20 mouse cellular contexts compared by ENCODE assay signal in the genomic region with DNA sequence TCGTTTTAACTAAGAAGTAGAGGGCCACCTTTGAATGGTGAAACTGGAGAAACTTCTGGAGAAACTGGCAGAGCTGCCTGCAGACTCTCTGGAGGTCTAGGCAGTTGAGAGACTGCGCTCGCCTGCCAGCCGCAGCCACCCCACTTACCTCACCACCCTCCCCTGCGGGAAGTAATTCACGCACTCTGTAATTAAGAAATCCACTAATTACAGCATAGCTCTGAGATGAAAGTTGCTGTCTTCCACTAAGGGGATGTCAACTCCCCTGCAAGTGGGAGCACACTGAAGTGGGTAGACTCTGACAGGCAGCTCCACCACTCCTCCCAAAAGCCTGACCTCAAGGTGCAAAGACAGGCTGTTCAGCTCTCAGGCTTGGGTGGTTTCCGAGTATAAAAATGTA. TPM values are rescaled to one million over a fixed set of nuclear protein-coding genes. Genes with fewer than 3 reads are reported as not detected.
DNase-seq lines count a peak whose midpoint lies in the region; ATAC-seq lines count a peak whose summit lies in the region.
"Had no signal": no experiment of that assay in that cellular context is flagged by ENCODE, and none has a peak within 500 bp of the region (broad histone marks: within the 10 kb centered on the region; RNA-seq: fewer than 3 reads in every experiment).

No protein-coding gene starts in this region.

- DNase-seq in midbrain, embryonic 14.5 days, result peak; percentile 20
- no peak for DNase-seq in midbrain, embryonic 10.5 days (ENCODE audit: low spot score)
- DNase-seq in limb, embryonic 10.5 days (ENCODE audit: low spot score), result no peak
- DNase-seq in retina, postnatal 1 day, result no peak
- DNase-seq: adrenal gland, adult 2 months; adrenal gland, postnatal 25 days; cerebellum, adult 11 months; cerebellum, adult 8-10 months; cerebellum, postnatal 14 days; embryo, embryonic 11 days; gastrocnemius, postnatal 14 days had no signal

- H3K4me3 ChIP-seq in forebrain, embryonic 15.5 days, result no peak overlapping the region
- H3K4me3 ChIP-seq in forebrain, embryonic 12.5 days (replicated peaks), result no peak overlapping the region
- no peak overlapping the region for H3K4me3 ChIP-seq in midbrain, embryonic 14.5 days (replicated peaks; ENCODE audit: low read depth, low read length)
- no peak overlapping the region for H3K4me3 ChIP-seq in midbrain, embryonic 10.5 days
- H3K4me3 ChIP-seq in embryonic facial prominence, embryonic 15.5 days (replicated peaks), result no peak overlapping the region
- H3K4me3 ChIP-seq in limb, embryonic 10.5 days, result no peak overlapping the region
- H3K4me3 ChIP-seq in kidney, embryonic 16.5 days (ENCODE audit: low read length), result no peak overlapping the region
- H3K4me3 ChIP-seq: embryonic facial prominence, embryonic 12.5 days; heart, embryonic 12.5 days; hindbrain, embryonic 12.5 days; intestine, embryonic 15.5 days had no signal

- no peak overlapping the region for H3K9ac ChIP-seq in forebrain, embryonic 15.5 days (replicated peaks)
- H3K9ac ChIP-seq in forebrain, embryonic 12.5 days, result no peak overlapping the region
- H3K9ac ChIP-seq in midbrain, embryonic 14.5 days (replicated peaks; ENCODE audit: low read length), result no peak overlapping the region
- H3K9ac ChIP-seq in embryonic facial prominence, embryonic 15.5 days, result no peak overlapping the region
- H3K9ac ChIP-seq in kidney, embryonic 16.5 days (replicated peaks; ENCODE audit: low read length), result no peak overlapping the region
- H3K9ac ChIP-seq: embryonic facial prominence, embryonic 12.5 days; heart, embryonic 12.5 days; hindbrain, embryonic 12.5 days; intestine, embryonic 15.5 days had no signal

- ATAC-seq in forebrain, embryonic 15.5 days (replicated peaks), result peak; percentile 65
- ATAC-seq in forebrain, embryonic 12.5 days (ENCODE audit: low FRiP score), result no peak
- no peak for ATAC-seq in midbrain, embryonic 14.5 days (ENCODE audit: low FRiP score, low TSS enrichment)
- ATAC-seq in embryonic facial prominence, embryonic 15.5 days (ENCODE audit: insufficient number of reproducible peaks, low FRiP score, low TSS enrichment, low read depth), result peak; percentile 64
- ATAC-seq in kidney, embryonic 16.5 days (ENCODE audit: low FRiP score, low TSS enrichment), result no peak
- ATAC-seq: intestine, embryonic 15.5 days had no signal

- peaks cover 44% of the 10 kb centered on the region for H3K4me1 ChIP-seq in forebrain, embryonic 15.5 days
- peaks cover 40% of the 10 kb centered on the region for H3K4me1 ChIP-seq in forebrain, embryonic 12.5 days
- no peaks in the 10 kb centered on the region for H3K4me1 ChIP-seq in midbrain, embryonic 14.5 days (ENCODE audit: control insufficient read depth, insufficient read depth, low read length)
- H3K4me1 ChIP-seq in midbrain, embryonic 10.5 days, result peaks cover 24% of the 10 kb centered on the region
- H3K4me1 ChIP-seq in embryonic facial prominence, embryonic 15.5 days, result peaks cover 26% of the 10 kb centered on the region
- H3K4me1 ChIP-seq in limb, embryonic 10.5 days, result peaks cover 67% of the 10 kb centered on the region
- H3K4me1 ChIP-seq in kidney, embryonic 16.5 days (ENCODE audit: insufficient read depth, low read length), result peaks cover 29% of the 10 kb centered on the region
- H3K4me1 ChIP-seq: intestine, embryonic 15.5 days had no signal

- H3K36me3 ChIP-seq in forebrain, embryonic 15.5 days, result no peaks in the 10 kb centered on the region
- H3K36me3 ChIP-seq in forebrain, embryonic 12.5 days (replicated peaks), result no peaks in the 10 kb centered on the region
- H3K36me3 ChIP-seq in midbrain, embryonic 14.5 days (ENCODE audit: control insufficient read depth, insufficient read depth, low read length), result no peaks in the 10 kb centered on the region
- H3K36me3 ChIP-seq in midbrain, embryonic 10.5 days, result no peaks in the 10 kb centered on the region
- no peaks in the 10 kb centered on the region for H3K36me3 ChIP-seq in embryonic facial prominence, embryonic 15.5 days
- no peaks in the 10 kb centered on the region for H3K36me3 ChIP-seq in limb, embryonic 10.5 days
- H3K36me3 ChIP-seq in kidney, embryonic 16.5 days (ENCODE audit: insufficient read depth, low read length), result no peaks in the 10 kb centered on the region
- H3K36me3 ChIP-seq: embryonic facial prominence, embryonic 12.5 days; heart, embryonic 12.5 days; hindbrain, embryonic 12.5 days; intestine, embryonic 15.5 days had no signal

- no peaks in the 10 kb centered on the region for H3K9me3 ChIP-seq in forebrain, embryonic 15.5 days
- H3K9me3 ChIP-seq in forebrain, embryonic 12.5 days, result no peaks in the 10 kb centered on the region
- no peaks in the 10 kb centered on the region for H3K9me3 ChIP-seq in midbrain, embryonic 14.5 days (ENCODE audit: control insufficient read depth, low read length)
- H3K9me3 ChIP-seq in midbrain, embryonic 10.5 days (replicated peaks), result no peaks in the 10 kb centered on the region
- no peaks in the 10 kb centered on the region for H3K9me3 ChIP-seq in embryonic facial prominence, embryonic 15.5 days (replicated peaks)
- H3K9me3 ChIP-seq in limb, embryonic 10.5 days (replicated peaks), result no peaks in the 10 kb centered on the region
- no peaks in the 10 kb centered on the region for H3K9me3 ChIP-seq in kidney, embryonic 16.5 days (ENCODE audit: low read length)
- H3K9me3 ChIP-seq: embryonic facial prominence, embryonic 12.5 days; heart, embryonic 12.5 days; hindbrain, embryonic 12.5 days; intestine, embryonic 15.5 days had no signal

- WGBS in forebrain, embryonic 15.5 days, result 26% methylated on average over 7 of the region's 7 CpGs
- 42% methylated on average over 7 of the region's 7 CpGs for WGBS in forebrain, embryonic 12.5 days
- 77% methylated on average over 7 of the region's 7 CpGs for WGBS in midbrain, embryonic 14.5 days
- WGBS in midbrain, embryonic 10.5 days, result 84% methylated on average over 7 of the region's 7 CpGs
- WGBS in embryonic facial prominence, embryonic 15.5 days, result 43% methylated on average over 7 of the region's 7 CpGs
- 57% methylated on average over 7 of the region's 7 CpGs for WGBS in limb, embryonic 10.5 days
- 47% methylated on average over 7 of the region's 7 CpGs for WGBS in kidney, embryonic 16.5 days

- no peak overlapping the region for H3K4me2 ChIP-seq in forebrain, embryonic 15.5 days (replicated peaks)
- no peak overlapping the region for H3K4me2 ChIP-seq in forebrain, embryonic 12.5 days
- no peak overlapping the region for H3K4me2 ChIP-seq in midbrain, embryonic 14.5 days (ENCODE audit: low read length)
- H3K4me2 ChIP-seq in embryonic facial prominence, embryonic 15.5 days (replicated peaks), result no peak overlapping the region
- H3K4me2 ChIP-seq in kidney, embryonic 16.5 days (replicated peaks; ENCODE audit: low read depth, low read length), result no peak overlapping the region
- H3K4me2 ChIP-seq: embryonic facial prominence, embryonic 12.5 days; heart, embryonic 12.5 days; hindbrain, embryonic 12.5 days; intestine, embryonic 15.5 days had no signal

- no peak overlapping the region for H3K27ac ChIP-seq in forebrain, embryonic 15.5 days (replicated peaks)
- no peak overlapping the region for H3K27ac ChIP-seq in forebrain, embryonic 12.5 days
- H3K27ac ChIP-seq in midbrain, embryonic 14.5 days (replicated peaks; ENCODE audit: low read depth, low read length), result no peak overlapping the region
- H3K27ac ChIP-seq in midbrain, embryonic 10.5 days (replicated peaks), result no peak overlapping the region
- no peak overlapping the region for H3K27ac ChIP-seq in embryonic facial prominence, embryonic 15.5 days (replicated peaks)
- peak overlapping the region; percentile 42; the same call in 1 of the 2 replicates for H3K27ac ChIP-seq in limb, embryonic 10.5 days
- no peak overlapping the region for H3K27ac ChIP-seq in kidney, embryonic 16.5 days (ENCODE audit: low read length)
- H3K27ac ChIP-seq: embryonic facial prominence, embryonic 12.5 days; hindbrain, embryonic 12.5 days; intestine, embryonic 15.5 days had no signal

- H3K27me3 ChIP-seq in forebrain, embryonic 15.5 days, result no peaks in the 10 kb centered on the region
- H3K27me3 ChIP-seq in forebrain, embryonic 12.5 days, result peaks cover 8% of the 10 kb centered on the region; the same call in 1 of the 2 replicates
- no peaks in the 10 kb centered on the region for H3K27me3 ChIP-seq in midbrain, embryonic 14.5 days (ENCODE audit: control insufficient read depth, insufficient read depth, low read length)
- no peaks in the 10 kb centered on the region for H3K27me3 ChIP-seq in midbrain, embryonic 10.5 days (ENCODE audit: low read depth, poor library complexity, severe bottlenecking)
- no peaks in the 10 kb centered on the region for H3K27me3 ChIP-seq in embryonic facial prominence, embryonic 15.5 days
- H3K27me3 ChIP-seq in limb, embryonic 10.5 days (ENCODE audit: low read depth, poor library complexity, severe bottlenecking), result peaks cover 7% of the 10 kb centered on the region; the same call in 1 of the 2 replicates
- H3K27me3 ChIP-seq in kidney, embryonic 16.5 days (ENCODE audit: insufficient read depth, low read length), result no peaks in the 10 kb centered on the region
- H3K27me3 ChIP-seq: embryonic facial prominence, embryonic 12.5 days; heart, embryonic 12.5 days; hindbrain, embryonic 12.5 days; intestine, embryonic 15.5 days had no signal

RNA-seq across cellular contexts. Expression of gene 4930470P17Rik, which starts 49.7 kb away (rescaled TPM):
- not detected in 2 replicates for polyA plus RNA-seq in forebrain, embryonic 15.5 days (2015; fragmentation: Nextera tagmentation; extraction: Ambion mirVana)
- polyA plus RNA-seq in forebrain, embryonic 12.5 days (2016; fragmentation: Nextera tagmentation; extraction: Ambion mirVana), result not detected in 2 replicates
- polyA plus RNA-seq in midbrain, embryonic 14.5 days (2014; fragmentation: Nextera tagmentation; extraction: Ambion mirVana), result not detected in 2 replicates
- not detected in 2 replicates for polyA plus RNA-seq in midbrain, embryonic 10.5 days (2016; fragmentation: Nextera tagmentation; extraction: Ambion mirVana)
- not detected in 2 replicates for polyA plus RNA-seq in embryonic facial prominence, embryonic 15.5 days (2015; fragmentation: Nextera tagmentation; extraction: Ambion mirVana)
- not detected in 2 replicates for polyA plus RNA-seq in limb, embryonic 10.5 days (2016; fragmentation: Nextera tagmentation; extraction: Ambion mirVana)
- polyA plus RNA-seq in kidney, embryonic 16.5 days (2015; fragmentation: Nextera tagmentation; extraction: Ambion mirVana), result not detected in 2 replicates
- polyA plus RNA-seq: adrenal gland, adult 2 months; embryonic facial prominence, embryonic 12.5 days; heart, embryonic 12.5 days; heart, embryonic 16.5 days; hindbrain, embryonic 12.5 days; intestine, embryonic 15.5 days had no signal

RNA-seq across cellular contexts. Expression of gene Cyp24a1, which starts 55.1 kb away (rescaled TPM):
- 0.05 and 0.10 TPM in 2 replicates for polyA plus RNA-seq in forebrain, embryonic 15.5 days (2015; fragmentation: Nextera tagmentation; extraction: Ambion mirVana)
- polyA plus RNA-seq in forebrain, embryonic 12.5 days (2016; fragmentation: Nextera tagmentation; extraction: Ambion mirVana), result 0.06 TPM in 1 of 2 replicates, not detected in the other
- 0.09 and 0.22 TPM in 2 replicates for polyA plus RNA-seq in midbrain, embryonic 14.5 days (2014; fragmentation: Nextera tagmentation; extraction: Ambion mirVana)
- not detected in 2 replicates for polyA plus RNA-seq in midbrain, embryonic 10.5 days (2016; fragmentation: Nextera tagmentation; extraction: Ambion mirVana)
- polyA plus RNA-seq in embryonic facial prominence, embryonic 15.5 days (2015; fragmentation: Nextera tagmentation; extraction: Ambion mirVana), result 0.09 and 0.17 TPM in 2 replicates
- polyA plus RNA-seq in limb, embryonic 10.5 days (2016; fragmentation: Nextera tagmentation; extraction: Ambion mirVana), result not detected in 2 replicates
- 3.2 and 4.0 TPM in 2 replicates for polyA plus RNA-seq in kidney, embryonic 16.5 days (2015; fragmentation: Nextera tagmentation; extraction: Ambion mirVana)
- polyA plus RNA-seq: embryonic facial prominence, embryonic 12.5 days; heart, embryonic 12.5 days; heart, embryonic 16.5 days; hindbrain, embryonic 12.5 days; intestine, embryonic 15.5 days had no signal

RNA-seq across cellular contexts. Expression of gene Pfdn4, which starts 55.9 kb away (rescaled TPM):
- 124 and 126 TPM in 2 replicates for polyA plus RNA-seq in forebrain, embryonic 15.5 days (2015; fragmentation: Nextera tagmentation; extraction: Ambion mirVana)
- polyA plus RNA-seq in forebrain, embryonic 12.5 days (2016; fragmentation: Nextera tagmentation; extraction: Ambion mirVana), result 139 and 140 TPM in 2 replicates
- 142 and 163 TPM in 2 replicates for polyA plus RNA-seq in midbrain, embryonic 14.5 days (2014; fragmentation: Nextera tagmentation; extraction: Ambion mirVana)
- polyA plus RNA-seq in midbrain, embryonic 10.5 days (2016; fragmentation: Nextera tagmentation; extraction: Ambion mirVana), result 97.8 and 106 TPM in 2 replicates
- polyA plus RNA-seq in embryonic facial prominence, embryonic 15.5 days (2015; fragmentation: Nextera tagmentation; extraction: Ambion mirVana), result 71.4 and 72.6 TPM in 2 replicates
- 102 and 107 TPM in 2 replicates for polyA plus RNA-seq in limb, embryonic 10.5 days (2016; fragmentation: Nextera tagmentation; extraction: Ambion mirVana)
- polyA plus RNA-seq in kidney, embryonic 16.5 days (2015; fragmentation: Nextera tagmentation; extraction: Ambion mirVana), result 56.4 and 74.0 TPM in 2 replicates

Comparison
In these comparisons a context has a peak if more than half of its experiments do, and no peak if none do; other contexts are left out.
1. ATAC-seq: peak in forebrain, embryonic 15.5 days (single experiment) and embryonic facial prominence, embryonic 15.5 days (single experiment); none in forebrain, embryonic 12.5 days (single experiment), midbrain, embryonic 14.5 days (single experiment) and kidney, embryonic 16.5 days (single experiment).